Mouse (Mus musculus): ENCODE measurements around the gene Ralgapa2. TPM values are rescaled to one million over a fixed set of nuclear protein-coding genes. Genes with fewer than 3 reads are reported as not detected.

The Ralgapa2 gene
- total and polyA plus RNA-seq, 3 experiments = 9.2 to 9.6 TPM; not detected in 1

GRCm38 (mm10) chr2:146515081-146515480 lies 2.9 kb upstream of the Ralgapa2 start:
- H3K4me1 ChIP-seq (ENCODE audit: control insufficient read depth in 1 of 2, insufficient read depth in 2 of 2, low read length in 2 of 2) = peaks cover 20 to 26% of the 10 kb centered on the region in 2 experiments
- no peak overlapping the region for H3K27ac ChIP-seq (ENCODE audit: control insufficient read depth, low read depth, low read length)
- no peak overlapping the region for H3K9ac ChIP-seq (ENCODE audit: control insufficient read depth, low read depth, low read length, poor library complexity, severe bottlenecking)
- peaks cover 0 to 36% of the 10 kb centered on the region in 2 experiments; a peak in 2 of 4 replicates for H3K36me3 ChIP-seq (ENCODE audit: control insufficient read depth in 1 of 2, insufficient read depth in 2 of 2, low read length in 2 of 2)
- no peak overlapping the region for H3K4me3 ChIP-seq (ENCODE audit: control insufficient read depth in 1 of 2, insufficient read depth in 1 of 2, low read depth in 2 of 2, low read length in 2 of 2)
- DNase-seq (ENCODE audit: low read depth, low spot score) = no peak
- no peaks in the 10 kb centered on the region for H3K27me3 ChIP-seq (ENCODE audit: control insufficient read depth in 1 of 2, insufficient read depth in 2 of 2, low read length in 2 of 2)
- TF ChIP-seq E2F4 (IDR thresholded peaks at IDR 0.05; ENCODE audit: borderline replicate concordance, low read depth, low read length) (no peak), CHD2 (IDR thresholded peaks at IDR 0.05; ENCODE audit: low read length) (no peak), MAX (IDR thresholded peaks at IDR 0.05; ENCODE audit: low read length) (no peak), GATA1 (IDR thresholded peaks at IDR 0.05; ENCODE audit: low read depth, low read length) (no peak), SIN3A (IDR thresholded peaks at IDR 0.05; ENCODE audit: low read length) (no peak), CHD1 (IDR thresholded peaks at IDR 0.05; ENCODE audit: low read depth, low read length) (no peak), USF1 (IDR thresholded peaks at IDR 0.05; ENCODE audit: low read depth, low read length) (no peak), NRF1 (IDR thresholded peaks at IDR 0.05; ENCODE audit: insufficient read depth, low read depth, low read length, poor library complexity, severe bottlenecking) (no peak)
- peaks cover 10% of the 10 kb centered on the region for H3K79me2 ChIP-seq (ENCODE audit: control insufficient read depth, insufficient read depth, low read length, poor library complexity)
- no peaks in the 10 kb centered on the region for H3K9me3 ChIP-seq (replicated peaks; ENCODE audit: insufficient read depth, low read length)

DNA sequence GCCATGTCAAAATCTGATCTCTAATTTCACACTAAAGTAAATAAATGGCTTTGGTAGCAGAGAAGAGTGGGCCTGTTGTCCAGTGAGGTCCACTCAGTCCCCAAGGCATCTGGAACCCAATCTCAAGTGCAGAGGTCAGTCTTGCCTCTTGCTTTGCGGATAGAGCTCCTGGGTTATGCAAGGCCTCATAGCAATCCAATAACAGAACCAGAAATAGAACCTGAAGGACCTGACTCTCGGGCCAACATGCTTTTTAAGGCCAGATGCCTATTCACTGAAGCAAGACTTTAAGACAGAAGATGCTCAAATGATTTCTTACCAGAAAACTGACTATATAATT lies 407 bp upstream of the Ralgapa2 start:
- Histone ChIP-seq H3K79me2 (ENCODE audit: control insufficient read depth, insufficient read depth, low read length, poor library complexity) (peaks cover 20% of the 10 kb centered on the region), H3K9me3 (replicated peaks; ENCODE audit: insufficient read depth, low read length) (no peaks in the 10 kb centered on the region), H3K9ac (ENCODE audit: control insufficient read depth, low read depth, low read length, poor library complexity, severe bottlenecking) (peak overlapping the region; percentile 56), H3K4me3 (ENCODE audit: control insufficient read depth in 1 of 2, insufficient read depth in 1 of 2, low read depth in 2 of 2, low read length in 2 of 2) (peak overlapping the region; percentile 34 to 39; a peak in 3 of 4 replicates), H3K27ac (ENCODE audit: control insufficient read depth, low read depth, low read length) (no peak overlapping the region), H3K4me1 (ENCODE audit: control insufficient read depth in 1 of 2, insufficient read depth in 2 of 2, low read length in 2 of 2) (peaks cover 16 to 20% of the 10 kb centered on the region in 2 experiments), H3K27me3 (ENCODE audit: control insufficient read depth in 1 of 2, insufficient read depth in 2 of 2, low read length in 2 of 2) (no peaks in the 10 kb centered on the region), H3K36me3 (ENCODE audit: control insufficient read depth in 1 of 2, insufficient read depth in 2 of 2, low read length in 2 of 2) (peaks cover 0 to 34% of the 10 kb centered on the region in 2 experiments; a peak in 2 of 4 replicates)
- TF ChIP-seq MAX (IDR thresholded peaks at IDR 0.05; ENCODE audit: low read length) = no peak; the same call in 1 of the 2 replicates
- 0 out of 2 replicates have a peak, but pooled peaks have one; percentile 50 for TF ChIP-seq SIN3A (IDR thresholded peaks at IDR 0.05; ENCODE audit: low read length)
- no peak for DNase-seq (ENCODE audit: low read depth, low spot score)

- H3K9me3 ChIP-seq (replicated peaks; ENCODE audit: insufficient read depth, low read length) = no peaks in the 10 kb centered on the region
- H3K4me1 ChIP-seq (ENCODE audit: control insufficient read depth in 1 of 2, insufficient read depth in 2 of 2, low read length in 2 of 2) = peaks cover 10 to 18% of the 10 kb centered on the region in 2 experiments
- H3K27ac ChIP-seq (ENCODE audit: control insufficient read depth, low read depth, low read length) = peak overlapping the region; percentile 17
- peaks cover 25% of the 10 kb centered on the region for H3K79me2 ChIP-seq (ENCODE audit: control insufficient read depth, insufficient read depth, low read length, poor library complexity)
- TF ChIP-seq ZNF384 (IDR thresholded peaks at IDR 0.05; ENCODE audit: low read depth, low read length) = no peak
- TF ChIP-seq SMC3 (IDR thresholded peaks at IDR 0.05; ENCODE audit: low read depth, low read length) = no peak
- TF ChIP-seq NELFE (IDR thresholded peaks at IDR 0.05; ENCODE audit: low read depth, low read length) = no peak
- TF ChIP-seq ZC3H11A (IDR thresholded peaks at IDR 0.05; ENCODE audit: low read depth, low read length) = no peak
- no peak for TF ChIP-seq CHD2 (IDR thresholded peaks at IDR 0.05; ENCODE audit: low read length)
- 0 out of 2 replicates have a peak, but pooled peaks have one; percentile 12 for TF ChIP-seq NRF1 (IDR thresholded peaks at IDR 0.05; ENCODE audit: insufficient read depth, low read depth, low read length, poor library complexity, severe bottlenecking)
- no peak; the same call in 1 of the 2 replicates for TF ChIP-seq POLR2AphosphoS2 (IDR thresholded peaks at IDR 0.05; ENCODE audit: low read length)
- DNase-seq (ENCODE audit: low read depth, low spot score) = peak; percentile 67
- peak overlapping the region; percentile 75 for H3K9ac ChIP-seq (ENCODE audit: control insufficient read depth, low read depth, low read length, poor library complexity, severe bottlenecking)
- no peaks in the 10 kb centered on the region for H3K27me3 ChIP-seq (ENCODE audit: control insufficient read depth in 1 of 2, insufficient read depth in 2 of 2, low read length in 2 of 2)
- H3K4me3 ChIP-seq (ENCODE audit: control insufficient read depth in 1 of 2, insufficient read depth in 1 of 2, low read depth in 2 of 2, low read length in 2 of 2) = peak overlapping the region; percentile 75 to 90
- peaks cover 0 to 26% of the 10 kb centered on the region in 2 experiments; a peak in 2 of 4 replicates for H3K36me3 ChIP-seq (ENCODE audit: control insufficient read depth in 1 of 2, insufficient read depth in 2 of 2, low read length in 2 of 2)
These were observed 711 bp downstream of the Ralgapa2 start for GRCm38 (mm10) chr2:146511401-146511865.
